Mouse (Mus musculus) intestine, embryonic 15.5 days (tissue): ENCODE data around the gene Hoxd3. TPM values are rescaled to one million over a fixed set of nuclear protein-coding genes. Genes with fewer than 3 reads are reported as not detected.

Experiments used
- ATAC-seq: fragments of 200-750 bp; cut with Nextera tagmentation; 2 replicates; pipeline ENCODE4 v1.8.0; 2017; ENCODE audit warnings: moderate TSS enrichment, moderate library complexity
- H3K27ac ChIP-seq: fragments of 300-500 bp; sonication (generic); 2 replicates; pipeline ENCODE4 v1.5.1; 2015; ENCODE audit warnings: mild to moderate bottlenecking, inconsistent platforms
- H3K27me3 ChIP-seq: fragments of 300-500 bp; sonication (generic); replicated peaks from 2 replicates; pipeline ENCODE4 v1.6.1; 2015; ENCODE audit warnings: inconsistent platforms
- H3K36me3 ChIP-seq: fragments of 300-500 bp; sonication (generic); 2 replicates; pipeline ENCODE4 v1.6.1; 2015; ENCODE audit warnings: inconsistent platforms
- H3K4me1 ChIP-seq: fragments of 300-500 bp; sonication (generic); replicated peaks from 2 replicates; pipeline ENCODE4 v1.6.1; 2015; ENCODE audit warnings: inconsistent platforms
- H3K4me2 ChIP-seq: fragments of 300-500 bp; sonication (generic); replicated peaks from 2 replicates; pipeline ENCODE4 v1.6.1; 2015; ENCODE audit warnings: mild to moderate bottlenecking, inconsistent platforms
- H3K4me3 ChIP-seq: fragments of 300-500 bp; sonication (generic); replicated peaks from 2 replicates; pipeline ENCODE4 v1.5.1; 2015; ENCODE audit warnings: inconsistent platforms
- H3K9ac ChIP-seq: fragments of 300-500 bp; sonication (generic); 2 replicates; pipeline ENCODE4 v1.6.1; 2015; ENCODE audit warnings: inconsistent platforms
- H3K9me3 ChIP-seq: fragments of 300-500 bp; sonication (generic); 2 replicates; pipeline ENCODE4 v1.6.1; 2016; ENCODE audit warnings: inconsistent platforms
- WGBS: fragments of 180-500 bp; shearing (Covaris S2); methylation state at CpG from one replicate; pipeline ENCODE4 v1.1.7; 2015; 5-methylcytosine and 5-hydroxymethylcytosine counted together
- polyA plus RNA-seq: library from polyadenylated mRNA; unstranded; fragments of >200 nt; fragmentation: Nextera tagmentation; extraction: Ambion mirVana; gene quantifications from 2 replicates; pipeline ENCODE4 v1.2.1, GENCODE M21; 2015

Hoxd3 gene
- polyA plus RNA-seq, 1 experiment from 2014 or later: 19.2 TPM

DNA sequence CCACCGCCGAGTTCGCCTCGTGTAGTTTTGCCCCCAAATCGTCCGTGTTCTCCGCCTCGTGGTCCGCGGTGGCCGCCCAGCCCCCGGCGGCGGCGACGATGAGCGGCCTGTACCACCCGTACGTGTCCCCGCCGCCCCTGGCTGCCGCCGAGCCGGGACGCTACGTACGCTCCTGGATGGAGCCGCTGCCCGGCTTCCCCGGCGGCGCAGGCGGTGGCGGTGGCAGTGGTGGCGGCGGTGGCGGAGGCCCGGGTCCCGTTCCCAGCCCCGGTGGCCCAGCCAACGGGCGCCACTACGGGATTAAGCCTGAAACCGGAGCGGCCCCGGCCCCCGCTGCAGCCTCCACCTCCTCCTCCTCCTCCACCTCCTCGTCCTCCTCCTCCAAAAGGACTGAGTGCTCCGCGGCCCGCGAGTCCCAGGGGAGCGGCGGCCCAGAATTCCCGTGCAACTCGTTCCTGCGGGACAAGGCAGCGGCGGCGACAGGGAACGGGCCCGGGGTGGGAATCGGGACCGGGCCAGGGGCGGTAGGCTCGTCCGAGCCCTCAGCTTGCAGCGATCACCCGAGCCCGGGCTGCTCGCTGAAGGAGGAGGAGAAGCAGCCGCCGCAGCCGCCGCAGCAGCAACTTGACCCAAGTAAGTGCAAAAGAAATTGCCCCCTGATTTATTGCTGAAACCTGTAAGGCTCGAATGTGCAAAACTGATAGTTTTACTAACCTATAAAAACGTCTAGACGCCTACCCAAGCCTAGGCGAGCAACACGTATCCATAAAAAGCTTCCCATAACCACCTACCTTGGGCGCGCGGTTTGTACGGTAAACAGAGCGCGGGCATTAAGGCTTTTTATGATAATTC is 13.3 kb upstream of the Hoxd3 start:
- Histone ChIP-seq H3K27me3 (peaks cover 87% of the 10 kb centered on the region), H3K9me3 (no peaks in the 10 kb centered on the region), H3K4me3 (peak overlapping the region; percentile 41), H3K36me3 (no peaks in the 10 kb centered on the region), H3K4me1 (peaks cover 13% of the 10 kb centered on the region), H3K27ac (0 out of 2 replicates have a peak overlapping the region, but pooled peaks have one; percentile 32), H3K4me2 (peak overlapping the region; percentile 65), H3K9ac (peak overlapping the region; percentile 42)
- WGBS: 1% methylated on average over 86 of the region's 86 CpGs
- peak; percentile 27 for ATAC-seq

- no peak for ATAC-seq
- 2% methylated on average over 17 of the region's 17 CpGs for WGBS
- peak overlapping the region; percentile 65 for H3K4me2 ChIP-seq
- H3K9ac ChIP-seq: no peak overlapping the region
- H3K4me3 ChIP-seq: peak overlapping the region; percentile 41
- peaks cover 87% of the 10 kb centered on the region for H3K27me3 ChIP-seq
- H3K4me1 ChIP-seq: peaks cover 13% of the 10 kb centered on the region
- no peaks in the 10 kb centered on the region for H3K36me3 ChIP-seq
- H3K9me3 ChIP-seq: no peaks in the 10 kb centered on the region
- no peak overlapping the region for H3K27ac ChIP-seq
Measured at GRCm38 (mm10) chr2:74699053-74699430, 12.7 kb upstream of the Hoxd3 start.

DNA sequence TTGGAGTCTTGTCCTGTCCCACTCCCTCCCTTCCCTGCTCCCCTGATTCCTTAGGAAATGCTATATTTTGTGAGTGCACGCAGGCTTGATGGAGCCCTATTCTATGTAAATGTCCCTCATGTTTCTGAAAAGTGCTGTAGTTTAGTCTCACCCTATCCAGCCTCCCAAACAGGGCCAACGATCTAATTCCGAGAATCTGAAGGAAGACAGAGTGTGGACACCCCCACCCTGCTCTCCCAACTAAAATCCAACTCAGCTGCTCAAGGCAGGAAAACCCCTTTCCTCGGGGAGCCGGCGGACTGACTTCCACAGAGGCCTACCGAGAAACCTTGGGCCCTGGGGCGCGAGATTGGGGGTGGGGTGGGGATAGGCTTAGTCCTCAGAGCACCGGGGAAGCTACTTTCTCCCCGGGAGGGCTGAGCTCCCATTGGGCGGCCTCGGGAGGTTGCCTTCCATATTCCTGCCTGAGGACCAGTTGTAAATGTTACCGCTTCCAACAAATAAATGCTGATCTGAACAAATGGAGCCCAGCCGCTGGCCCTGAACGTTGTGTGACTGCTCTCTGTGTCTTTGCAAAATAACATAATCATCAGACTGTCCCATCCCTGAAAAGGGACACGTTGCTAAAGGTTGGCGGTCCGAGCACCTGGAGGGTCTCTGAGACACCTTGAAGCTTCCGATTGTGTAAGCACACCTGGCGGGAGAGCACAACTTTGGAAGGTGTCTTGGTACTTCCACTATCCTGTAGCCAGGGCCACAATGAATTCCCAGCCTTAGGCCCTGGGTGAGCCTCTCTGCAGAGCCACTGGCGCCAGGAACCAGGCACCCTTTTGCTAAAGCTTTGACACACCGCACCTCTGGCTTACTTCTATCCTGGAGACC is 11.8 kb upstream of the Hoxd3 start:
- peak overlapping the region; percentile 29 for H3K4me2 ChIP-seq

DNA sequence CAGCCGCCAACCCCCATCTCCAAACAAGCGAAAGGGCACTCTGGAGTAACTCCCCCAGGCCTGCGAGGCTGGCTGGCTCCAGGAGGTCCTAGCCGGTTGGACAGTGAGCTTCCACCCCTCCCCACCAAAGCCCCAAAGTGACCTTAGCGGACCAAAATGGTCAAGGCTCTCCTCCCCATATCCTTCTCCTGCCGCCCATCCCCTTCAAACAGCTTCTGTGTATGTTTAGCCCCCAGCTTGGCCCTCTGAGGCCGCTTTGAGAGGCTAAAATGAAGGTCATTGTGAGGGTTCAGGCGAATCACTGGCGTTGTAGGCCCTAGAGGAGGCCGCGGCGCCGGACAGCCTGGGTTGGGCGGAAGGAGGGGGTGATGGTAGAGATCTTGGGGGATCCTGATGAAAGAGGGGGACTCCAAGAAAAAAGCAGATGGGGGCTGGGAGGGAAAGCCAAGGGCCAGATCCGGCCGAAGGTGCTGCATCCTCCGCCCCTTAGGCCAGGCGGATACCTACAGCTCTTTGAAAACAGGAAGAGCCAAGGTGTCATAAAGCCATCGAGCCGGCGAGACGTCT is 11.1 kb upstream of the Hoxd3 start:
- peaks cover 89% of the 10 kb centered on the region for H3K27me3 ChIP-seq
- no peaks in the 10 kb centered on the region for H3K36me3 ChIP-seq
- H3K4me3 ChIP-seq: no peak overlapping the region
- H3K9ac ChIP-seq: no peak overlapping the region
- ATAC-seq: no peak
- peak overlapping the region; percentile 29 for H3K4me2 ChIP-seq
- WGBS: 16% methylated on average over 22 of the region's 22 CpGs
- peaks cover 21% of the 10 kb centered on the region for H3K4me1 ChIP-seq
- no peaks in the 10 kb centered on the region for H3K9me3 ChIP-seq
- H3K27ac ChIP-seq: peak overlapping the region; percentile 38; the same call in 1 of the 2 replicates

More for the DNA sequence above, 11.8 kb upstream of the Hoxd3 start:
- Histone ChIP-seq H3K9ac (no peak overlapping the region), H3K36me3 (no peaks in the 10 kb centered on the region), H3K27ac (0 out of 2 replicates have a peak overlapping the region, but pooled peaks have one; percentile 38), H3K4me1 (peaks cover 19% of the 10 kb centered on the region), H3K4me3 (peak overlapping the region; percentile 1; the same call in 1 of the 2 replicates), H3K27me3 (peaks cover 89% of the 10 kb centered on the region), H3K9me3 (no peaks in the 10 kb centered on the region)
- 13% methylated on average over 23 of the region's 23 CpGs for WGBS
- ATAC-seq: no peak

DNA sequence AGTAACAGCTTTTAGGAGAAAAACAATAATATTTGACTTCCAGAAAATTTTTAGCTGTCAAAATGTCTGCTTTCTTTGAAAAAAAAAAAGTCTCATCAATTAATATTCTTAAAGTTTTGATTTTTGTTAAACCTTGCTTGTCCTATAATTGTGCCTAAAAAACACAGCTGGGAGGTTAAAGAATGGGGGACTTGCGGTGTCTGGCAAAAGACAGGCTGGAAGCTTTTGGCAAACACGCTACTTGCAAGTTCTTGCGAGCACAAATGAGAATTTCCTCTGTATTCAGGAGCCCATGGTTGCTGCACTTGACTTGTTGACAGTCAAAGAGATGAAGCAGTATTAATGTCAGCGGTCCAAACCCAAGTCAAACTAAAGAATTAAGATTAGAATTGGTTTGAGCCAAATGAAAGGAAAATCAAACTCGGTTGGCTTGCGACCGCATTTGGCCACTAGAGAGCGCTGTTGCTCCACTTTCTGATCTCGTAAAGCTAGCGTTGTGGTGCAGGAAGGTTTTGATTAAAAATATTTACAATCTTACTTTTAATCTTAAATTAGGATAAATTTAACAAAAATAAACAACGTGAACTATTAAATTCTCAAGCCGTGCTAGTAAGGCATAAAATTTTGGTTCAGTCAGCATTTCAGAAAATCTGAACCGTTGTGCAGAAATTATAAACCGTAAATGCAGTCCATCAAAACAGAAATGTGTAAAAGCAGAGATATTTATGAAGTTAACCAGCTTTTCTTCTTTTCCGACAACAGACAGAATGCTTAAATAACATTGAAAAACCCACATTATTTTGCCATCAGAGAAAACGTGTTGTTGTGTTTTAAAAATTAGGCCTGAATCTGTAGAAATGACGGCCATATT is 9.5 kb upstream of the Hoxd3 start:
- no peak overlapping the region for H3K27ac ChIP-seq
- no peaks in the 10 kb centered on the region for H3K9me3 ChIP-seq
- no peak overlapping the region for H3K4me3 ChIP-seq
- no peak overlapping the region for H3K4me2 ChIP-seq
- peaks cover 22% of the 10 kb centered on the region for H3K4me1 ChIP-seq
- H3K9ac ChIP-seq: no peak overlapping the region
- WGBS: 14% methylated on average over 17 of the region's 17 CpGs
- peaks cover 82% of the 10 kb centered on the region for H3K27me3 ChIP-seq
- no peak for ATAC-seq
- H3K36me3 ChIP-seq: no peaks in the 10 kb centered on the region

GRCm38 (mm10) chr2:74702820-74703219 is 8.9 kb upstream of the Hoxd3 start:
- H3K9me3 ChIP-seq: no peaks in the 10 kb centered on the region
- H3K4me3 ChIP-seq: no peak overlapping the region
- H3K4me2 ChIP-seq: no peak overlapping the region
- peaks cover 80% of the 10 kb centered on the region for H3K27me3 ChIP-seq
- peaks cover 18% of the 10 kb centered on the region for H3K4me1 ChIP-seq
- WGBS: 36% methylated on average over 6 of the region's 6 CpGs
- H3K27ac ChIP-seq: no peak overlapping the region
- H3K9ac ChIP-seq: no peak overlapping the region
- H3K36me3 ChIP-seq: no peaks in the 10 kb centered on the region
- ATAC-seq: no peak

DNA sequence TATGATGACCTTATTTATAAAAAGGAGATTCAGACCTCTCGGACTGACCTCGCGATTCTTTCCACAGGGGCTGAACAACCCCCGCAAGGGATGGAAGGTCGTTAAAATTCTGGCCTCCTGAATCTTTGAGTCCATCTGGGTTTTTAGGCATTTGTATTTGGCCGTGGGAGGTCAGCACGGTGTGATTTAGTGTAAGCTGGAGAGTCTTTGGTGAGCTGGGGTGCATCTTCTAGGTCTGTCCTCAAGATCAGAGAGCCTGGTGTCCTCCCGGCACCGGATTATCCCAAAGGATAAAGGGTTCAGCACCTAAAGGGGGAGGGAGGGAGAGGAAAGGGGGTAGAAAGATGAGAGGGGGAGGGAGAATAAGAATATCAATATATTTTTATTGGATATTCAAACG is 8.4 kb upstream of the Hoxd3 start:
- no peak for ATAC-seq
- Histone ChIP-seq H3K4me3 (no peak overlapping the region), H3K9ac (no peak overlapping the region), H3K36me3 (no peaks in the 10 kb centered on the region), H3K4me2 (0 out of 2 replicates have a peak overlapping the region, but pooled peaks have one; percentile 88), H3K27ac (no peak overlapping the region), H3K9me3 (no peaks in the 10 kb centered on the region), H3K4me1 (peaks cover 13% of the 10 kb centered on the region), H3K27me3 (peaks cover 78% of the 10 kb centered on the region)
- WGBS: 28% methylated on average over 10 of the region's 10 CpGs

DNA sequence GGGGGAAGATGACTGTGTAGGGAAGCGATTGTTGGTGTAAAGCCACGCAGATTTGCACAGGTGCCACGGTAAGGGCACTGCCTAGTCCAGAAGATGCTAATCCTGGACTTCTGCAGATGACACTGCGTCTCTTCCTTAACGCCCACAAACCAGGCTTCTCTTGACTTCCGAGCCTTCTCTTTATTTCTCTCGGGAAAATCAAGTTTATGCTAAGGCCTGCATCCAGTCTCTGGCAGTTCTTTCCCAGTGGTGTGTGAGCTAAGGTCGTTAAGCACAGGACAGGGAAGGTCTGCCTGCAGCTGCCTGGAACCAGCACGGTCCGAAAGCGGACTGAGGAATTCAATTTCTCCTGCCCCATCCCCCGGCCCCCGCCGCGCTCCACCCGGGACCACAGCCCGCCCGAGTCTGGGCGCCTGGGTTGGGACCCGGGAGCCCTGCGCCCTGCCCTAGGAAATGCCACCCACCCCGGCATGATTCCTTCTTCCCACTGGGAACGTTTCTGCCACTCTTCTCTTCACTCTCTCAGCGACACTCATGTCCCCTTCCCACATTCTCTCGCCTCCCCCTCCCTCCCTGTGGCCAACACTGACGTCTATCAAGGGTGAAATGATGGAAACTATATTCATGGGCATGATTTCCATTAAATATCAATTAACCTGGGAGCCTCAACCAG is 7.9 kb upstream of the Hoxd3 start:
- ATAC-seq: no peak
- H3K4me2 ChIP-seq: peak overlapping the region; percentile 88
- peaks cover 9% of the 10 kb centered on the region for H3K4me1 ChIP-seq
- no peaks in the 10 kb centered on the region for H3K9me3 ChIP-seq
- peak overlapping the region; percentile 63 for H3K4me3 ChIP-seq
- H3K27me3 ChIP-seq: peaks cover 78% of the 10 kb centered on the region
- no peaks in the 10 kb centered on the region for H3K36me3 ChIP-seq
- WGBS: 12% methylated on average over 26 of the region's 26 CpGs
- H3K27ac ChIP-seq: 0 out of 2 replicates have a peak overlapping the region, but pooled peaks have one; percentile 40
- H3K9ac ChIP-seq: no peak overlapping the region

GRCm38 (mm10) chr2:74704393-74704998 is 7.2 kb upstream of the Hoxd3 start, which contains the start of gene Hoxd8:
Hoxd8 (plus strand) TSS chr2:74704615.
- H3K27ac ChIP-seq: peak within 1 kb of the TSS; percentile 86
- peak; percentile 42 for ATAC-seq

GRCm38 (mm10) chr2:74704999-74705466 is 6.7 kb upstream of the Hoxd3 start:
- Histone ChIP-seq H3K4me3 (peak overlapping the region; percentile 63), H3K4me2 (peak overlapping the region; percentile 88), H3K27ac (peak overlapping the region; percentile 86), H3K4me1 (peaks cover 9% of the 10 kb centered on the region), H3K27me3 (peaks cover 78% of the 10 kb centered on the region), H3K9me3 (no peaks in the 10 kb centered on the region), H3K36me3 (no peaks in the 10 kb centered on the region), H3K9ac (peak overlapping the region; percentile 58)
- peak; percentile 39; the same call in 1 of the 2 replicates for ATAC-seq
- under 1% methylated on average over 49 of the region's 66 CpGs for WGBS

More at GRCm38 (mm10) chr2:74704393-74704998, 7.2 kb upstream of the Hoxd3 start, which contains the start of gene Hoxd8:
- WGBS: under 1% methylated on average over 47 of the region's 52 CpGs
- peaks cover 9% of the 10 kb centered on the region for H3K4me1 ChIP-seq
- H3K9me3 ChIP-seq: no peaks in the 10 kb centered on the region
- no peaks in the 10 kb centered on the region for H3K36me3 ChIP-seq
- peak within 1 kb of the TSS; percentile 63 for H3K4me3 ChIP-seq
- peaks cover 78% of the 10 kb centered on the region for H3K27me3 ChIP-seq
- peak within 1 kb of the TSS; percentile 58 for H3K9ac ChIP-seq
- peak within 1 kb of the TSS; percentile 88 for H3K4me2 ChIP-seq
